Mouse (Mus musculus): ENCODE results near the gene Spata20. TPM values are rescaled to one million over a fixed set of nuclear protein-coding genes. Genes with fewer than 3 reads are reported as not detected.

Spata20 gene
- polyA plus RNA-seq, 1 experiment from 2014 or later = not detected

DNA sequence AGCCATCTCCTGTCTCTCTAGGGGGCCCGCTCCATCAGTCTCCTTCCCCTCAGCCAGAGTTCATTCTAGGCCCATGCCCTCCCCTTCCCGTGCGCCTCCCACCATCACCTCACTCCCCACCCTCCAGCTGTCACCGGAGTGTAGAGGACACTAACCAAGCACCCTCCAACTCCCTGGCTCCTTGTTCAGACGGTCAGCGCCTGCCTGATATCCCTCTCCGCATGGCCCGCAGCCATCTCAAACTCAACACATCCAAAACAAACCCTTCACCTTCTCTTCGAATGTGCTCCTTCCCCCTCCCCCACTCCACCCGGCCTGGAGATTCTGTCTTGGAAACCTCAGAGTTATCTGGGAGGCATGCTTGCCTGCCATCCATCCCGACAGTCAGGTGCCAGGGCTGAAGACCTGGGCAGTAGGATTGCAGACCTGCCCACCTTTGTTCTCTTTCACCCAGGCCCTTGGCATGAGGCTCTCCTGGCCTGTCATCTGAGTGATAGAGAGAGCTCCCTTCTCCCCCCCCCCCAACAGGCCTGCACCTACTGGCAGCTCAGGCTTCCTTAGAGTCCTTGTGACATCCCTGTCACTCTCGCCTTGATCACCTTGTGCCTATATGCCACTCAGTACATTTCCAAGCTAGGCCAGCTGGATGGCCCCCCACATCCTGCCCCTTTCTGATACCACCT lies 34.7 kb downstream of the Spata20 start:
- peaks cover 36% of the 10 kb centered on the region for H3K27me3 ChIP-seq (replicated peaks)
- H3K4me2 ChIP-seq = peak overlapping the region; percentile 35
- ATAC-seq (ENCODE audit: insufficient number of reproducible peaks, low FRiP score) = peak; percentile 76
- H3K36me3 ChIP-seq = no peaks in the 10 kb centered on the region
- no peaks in the 10 kb centered on the region for H3K9me3 ChIP-seq (replicated peaks)
- WGBS = 15% methylated on average over 12 of the region's 12 CpGs
- no peak overlapping the region for H3K4me3 ChIP-seq
- peak overlapping the region; percentile 83 for H3K27ac ChIP-seq (ENCODE audit: poor library complexity, severe bottlenecking)
- H3K9ac ChIP-seq = no peak overlapping the region
- peaks cover 44% of the 10 kb centered on the region for H3K4me1 ChIP-seq (replicated peaks)

DNA sequence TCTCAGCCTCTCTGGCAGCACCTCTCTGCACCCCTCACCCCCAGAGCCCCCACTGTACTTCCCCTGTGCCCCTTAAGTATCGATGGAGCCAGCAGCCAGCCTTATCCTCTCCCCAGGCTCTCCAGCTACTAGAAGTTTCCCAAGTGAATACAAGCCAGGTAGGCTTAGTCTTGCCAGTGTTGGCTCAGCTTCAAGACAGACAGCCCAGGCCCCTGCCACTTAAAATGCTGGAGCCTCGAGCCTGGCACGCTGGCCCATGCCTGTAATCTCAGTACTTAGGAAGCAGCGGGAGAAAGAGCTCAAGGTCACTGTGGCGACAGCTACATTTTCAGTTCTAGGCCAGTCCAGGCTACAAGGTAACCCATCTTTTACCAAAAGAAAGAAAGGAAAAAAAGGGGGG lies 36.1 kb downstream of the Spata20 start:
- Histone ChIP-seq H3K27me3 (replicated peaks) (peaks cover 31% of the 10 kb centered on the region), H3K4me3 (no peak overlapping the region), H3K36me3 (no peaks in the 10 kb centered on the region), H3K9ac (no peak overlapping the region), H3K9me3 (replicated peaks) (no peaks in the 10 kb centered on the region), H3K4me1 (replicated peaks) (peaks cover 44% of the 10 kb centered on the region), H3K4me2 (peak overlapping the region; percentile 2; the same call in 1 of the 2 replicates), H3K27ac (ENCODE audit: poor library complexity, severe bottlenecking) (peak overlapping the region; percentile 83)
- WGBS = 37% methylated on average over 5 of the region's 5 CpGs
- no peak for ATAC-seq (ENCODE audit: insufficient number of reproducible peaks, low FRiP score)

DNA sequence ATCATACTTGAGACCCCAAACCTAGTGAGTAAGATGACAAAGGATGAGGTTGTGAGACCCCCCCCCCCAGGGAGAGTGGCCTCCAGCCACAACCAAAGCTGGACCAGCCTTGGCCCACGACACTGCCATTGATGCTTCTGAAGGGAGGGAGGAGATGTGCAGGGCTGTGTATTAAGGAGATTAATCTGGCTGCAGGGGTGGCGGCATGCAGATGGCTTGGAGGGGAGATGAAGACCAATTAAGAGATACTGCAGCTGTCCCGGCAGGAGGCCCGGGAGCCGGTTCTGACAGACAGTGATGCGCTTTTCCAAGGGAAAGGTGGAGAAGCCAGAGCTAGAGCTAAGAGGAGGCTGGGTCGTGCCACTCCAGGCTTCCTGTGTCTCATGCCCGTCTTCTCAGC lies 36.7 kb downstream of the Spata20 start:
- ATAC-seq (ENCODE audit: insufficient number of reproducible peaks, low FRiP score) = no peak
- Histone ChIP-seq H3K4me3 (no peak overlapping the region), H3K36me3 (no peaks in the 10 kb centered on the region), H3K4me1 (replicated peaks) (peaks cover 49% of the 10 kb centered on the region), H3K27ac (ENCODE audit: poor library complexity, severe bottlenecking) (peak overlapping the region; percentile 83), H3K4me2 (no peak overlapping the region), H3K9me3 (replicated peaks) (no peaks in the 10 kb centered on the region), H3K9ac (no peak overlapping the region), H3K27me3 (replicated peaks) (peaks cover 31% of the 10 kb centered on the region)
- 50% methylated on average over 8 of the region's 8 CpGs for whole genome bisulfite sequencing

DNA sequence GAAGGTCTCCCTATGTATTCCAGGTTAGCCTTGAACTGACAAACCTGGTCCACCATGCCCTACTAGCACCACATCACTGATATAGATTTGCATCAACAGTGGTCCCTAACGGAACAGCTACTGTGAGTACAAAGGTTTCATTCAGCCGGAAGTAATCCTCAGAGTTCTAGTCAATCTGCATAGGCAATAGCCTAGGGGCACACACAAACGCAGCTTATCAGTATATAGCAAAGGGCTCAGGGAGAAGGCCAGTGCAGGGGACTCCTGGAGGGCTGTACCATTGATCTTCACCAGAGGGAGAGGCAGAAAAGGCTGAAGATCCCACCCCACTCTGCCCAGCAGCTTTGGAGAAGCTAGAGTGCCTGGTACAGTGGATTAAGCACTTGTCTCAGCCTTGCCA lies 39.0 kb downstream of the Spata20 start:
- no peak overlapping the region for H3K27ac ChIP-seq (ENCODE audit: poor library complexity, severe bottlenecking)
- no peak overlapping the region for H3K4me2 ChIP-seq
- no peaks in the 10 kb centered on the region for H3K9me3 ChIP-seq (replicated peaks)
- H3K27me3 ChIP-seq (replicated peaks) = peaks cover 36% of the 10 kb centered on the region; the same call in 1 of the 2 replicates
- ATAC-seq (ENCODE audit: insufficient number of reproducible peaks, low FRiP score) = no peak
- peaks cover 51% of the 10 kb centered on the region for H3K4me1 ChIP-seq (replicated peaks)
- no peaks in the 10 kb centered on the region for H3K36me3 ChIP-seq
- no peak overlapping the region for H3K9ac ChIP-seq
- no peak overlapping the region for H3K4me3 ChIP-seq
- 32% methylated on average over 3 of the region's 3 CpGs for WGBS

DNA sequence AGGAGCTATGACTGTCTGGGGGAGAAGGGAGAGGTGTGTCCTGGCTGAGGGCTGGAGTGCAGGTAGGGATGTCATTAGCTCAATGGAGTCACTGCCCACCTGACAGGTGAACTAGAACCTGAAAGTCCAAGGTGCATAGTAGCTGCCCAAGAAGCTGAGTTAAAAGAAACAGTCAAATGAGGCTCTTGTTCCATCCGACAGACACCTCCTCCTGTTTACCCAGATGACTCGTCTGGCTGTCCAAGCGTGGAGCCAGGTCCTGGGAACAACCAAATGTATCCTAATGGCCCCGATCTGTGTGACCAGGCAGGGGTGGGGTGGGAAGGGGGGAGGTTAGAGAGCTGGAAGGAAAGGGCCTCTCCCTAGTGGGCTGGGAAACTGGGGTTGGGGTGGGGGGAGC lies 40.7 kb downstream of the Spata20 start:
- no peak for ATAC-seq (ENCODE audit: insufficient number of reproducible peaks, low FRiP score)
- Histone ChIP-seq H3K4me3 (no peak overlapping the region), H3K9me3 (replicated peaks) (no peaks in the 10 kb centered on the region), H3K27ac (ENCODE audit: poor library complexity, severe bottlenecking) (no peak overlapping the region), H3K36me3 (no peaks in the 10 kb centered on the region), H3K4me2 (no peak overlapping the region), H3K27me3 (replicated peaks) (peaks cover 36% of the 10 kb centered on the region; the same call in 1 of the 2 replicates), H3K9ac (no peak overlapping the region), H3K4me1 (replicated peaks) (peaks cover 49% of the 10 kb centered on the region)
- 60% methylated on average over 4 of the region's 4 CpGs for WGBS

DNA sequence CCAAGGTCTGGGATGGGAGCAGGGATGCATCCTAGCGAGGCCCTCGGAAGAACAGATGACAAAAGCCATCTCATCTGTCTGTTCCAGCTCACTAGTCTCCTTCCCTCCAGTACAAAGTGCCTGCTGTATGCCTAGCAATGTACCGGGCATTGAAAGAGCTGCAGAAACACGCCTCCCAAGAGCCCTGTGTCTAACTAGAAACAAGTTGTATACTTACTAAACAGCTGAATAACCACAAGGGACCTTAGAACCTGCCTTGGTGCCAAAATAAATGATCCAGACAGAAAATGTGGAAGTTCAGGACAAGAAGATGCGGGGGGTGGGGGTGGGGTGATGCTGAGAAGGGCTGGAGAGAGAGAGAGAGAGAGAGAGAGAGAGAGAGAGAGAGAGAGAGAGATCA lies 41.1 kb downstream of the Spata20 start:
- no peak overlapping the region for H3K27ac ChIP-seq (ENCODE audit: poor library complexity, severe bottlenecking)
- H3K9ac ChIP-seq = no peak overlapping the region
- ATAC-seq (ENCODE audit: insufficient number of reproducible peaks, low FRiP score) = no peak
- H3K4me3 ChIP-seq = no peak overlapping the region
- no peaks in the 10 kb centered on the region for H3K36me3 ChIP-seq
- peaks cover 37% of the 10 kb centered on the region for H3K27me3 ChIP-seq (replicated peaks)
- H3K4me2 ChIP-seq = no peak overlapping the region
- H3K4me1 ChIP-seq (replicated peaks) = peaks cover 45% of the 10 kb centered on the region
- 75% methylated on average over 5 of the region's 5 CpGs for WGBS
- H3K9me3 ChIP-seq (replicated peaks) = no peaks in the 10 kb centered on the region

DNA sequence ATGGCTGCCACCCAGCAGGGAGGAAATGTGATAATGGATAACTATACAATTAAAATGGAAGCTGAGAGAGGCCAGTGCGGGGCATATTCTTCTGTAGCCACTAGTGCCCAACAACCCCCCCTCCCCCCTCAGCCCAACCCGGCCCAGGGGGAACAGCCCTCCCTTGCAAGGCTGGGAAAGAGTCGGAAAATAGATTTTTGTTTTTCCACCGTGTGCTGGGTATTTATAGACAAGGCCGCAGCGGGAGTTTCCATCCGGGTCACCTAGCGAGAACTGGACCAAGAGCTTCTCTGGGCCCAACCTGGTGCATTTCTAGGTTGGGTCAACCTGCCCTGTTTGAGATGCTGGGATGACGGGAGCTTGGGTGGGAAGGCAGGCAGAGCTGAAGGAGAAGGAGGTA lies 44.2 kb downstream of the Spata20 start:
- H3K9ac ChIP-seq = no peak overlapping the region
- H3K36me3 ChIP-seq = no peaks in the 10 kb centered on the region
- peak overlapping the region; percentile 52; the same call in 1 of the 2 replicates for H3K27ac ChIP-seq (ENCODE audit: poor library complexity, severe bottlenecking)
- H3K4me3 ChIP-seq = no peak overlapping the region
- WGBS = 61% methylated on average over 9 of the region's 9 CpGs
- no peak overlapping the region for H3K4me2 ChIP-seq
- ATAC-seq (ENCODE audit: insufficient number of reproducible peaks, low FRiP score) = no peak
- H3K4me1 ChIP-seq (replicated peaks) = peaks cover 28% of the 10 kb centered on the region
- H3K9me3 ChIP-seq (replicated peaks) = no peaks in the 10 kb centered on the region
- peaks cover 48% of the 10 kb centered on the region for H3K27me3 ChIP-seq (replicated peaks)

DNA sequence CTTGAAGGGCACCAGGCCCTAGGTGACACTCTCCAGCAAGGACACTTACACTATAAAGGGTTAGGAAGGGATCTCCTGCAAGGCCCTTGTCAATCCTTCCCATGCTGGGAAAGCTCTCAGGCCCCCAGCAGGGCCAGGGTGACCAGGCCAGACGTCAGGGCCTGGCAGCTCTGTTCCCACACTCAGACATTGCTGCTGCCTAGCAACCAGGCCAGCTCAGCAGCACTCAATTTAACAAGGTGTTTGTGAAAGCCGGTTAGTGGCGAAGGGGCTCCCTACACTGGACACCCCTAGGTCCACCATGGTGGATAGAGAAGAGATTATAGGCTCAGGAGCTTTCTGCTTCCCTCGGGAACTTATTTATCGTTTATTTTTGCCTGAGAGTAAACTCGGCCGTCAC lies 44.9 kb downstream of the Spata20 start:
- WGBS = 40% methylated on average over 7 of the region's 7 CpGs
- Histone ChIP-seq H3K36me3 (no peaks in the 10 kb centered on the region), H3K27ac (ENCODE audit: poor library complexity, severe bottlenecking) (peak overlapping the region; percentile 52; the same call in 1 of the 2 replicates), H3K9me3 (replicated peaks) (no peaks in the 10 kb centered on the region), H3K4me3 (no peak overlapping the region), H3K4me2 (0 out of 2 replicates have a peak overlapping the region, but pooled peaks have one; percentile 2), H3K27me3 (replicated peaks) (peaks cover 44% of the 10 kb centered on the region), H3K4me1 (replicated peaks) (peaks cover 28% of the 10 kb centered on the region), H3K9ac (no peak overlapping the region)
- ATAC-seq (ENCODE audit: insufficient number of reproducible peaks, low FRiP score) = peak; percentile 34; the same call in 1 of the 2 replicates

DNA sequence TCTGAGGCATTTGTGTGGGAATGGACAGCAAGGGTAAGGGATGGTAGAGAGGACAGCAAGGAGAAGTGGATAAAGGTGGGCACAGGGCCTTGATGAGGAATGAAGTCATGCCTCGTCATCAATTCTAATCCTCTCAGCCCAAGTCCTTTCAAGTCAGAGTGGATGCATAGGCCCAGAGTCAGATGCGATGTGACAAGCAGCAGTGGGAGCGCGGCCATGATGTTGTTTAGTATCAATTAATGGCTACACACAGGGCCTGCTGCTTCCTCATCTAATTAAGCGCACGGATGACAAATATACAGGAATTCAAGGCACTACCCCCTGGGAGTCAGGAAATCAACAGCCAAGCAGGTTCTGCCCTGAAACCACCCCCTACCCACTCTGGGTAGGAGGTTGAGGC lies 45.6 kb downstream of the Spata20 start:
- H3K9ac ChIP-seq = no peak overlapping the region
- peaks cover 37% of the 10 kb centered on the region for H3K27me3 ChIP-seq (replicated peaks)
- no peak for ATAC-seq (ENCODE audit: insufficient number of reproducible peaks, low FRiP score)
- no peak overlapping the region for H3K4me3 ChIP-seq
- peaks cover 28% of the 10 kb centered on the region for H3K4me1 ChIP-seq (replicated peaks)
- H3K9me3 ChIP-seq (replicated peaks) = no peaks in the 10 kb centered on the region
- H3K36me3 ChIP-seq = no peaks in the 10 kb centered on the region
- H3K4me2 ChIP-seq = no peak overlapping the region
- WGBS = 89% methylated on average over 6 of the region's 6 CpGs
- H3K27ac ChIP-seq (ENCODE audit: poor library complexity, severe bottlenecking) = no peak overlapping the region

DNA sequence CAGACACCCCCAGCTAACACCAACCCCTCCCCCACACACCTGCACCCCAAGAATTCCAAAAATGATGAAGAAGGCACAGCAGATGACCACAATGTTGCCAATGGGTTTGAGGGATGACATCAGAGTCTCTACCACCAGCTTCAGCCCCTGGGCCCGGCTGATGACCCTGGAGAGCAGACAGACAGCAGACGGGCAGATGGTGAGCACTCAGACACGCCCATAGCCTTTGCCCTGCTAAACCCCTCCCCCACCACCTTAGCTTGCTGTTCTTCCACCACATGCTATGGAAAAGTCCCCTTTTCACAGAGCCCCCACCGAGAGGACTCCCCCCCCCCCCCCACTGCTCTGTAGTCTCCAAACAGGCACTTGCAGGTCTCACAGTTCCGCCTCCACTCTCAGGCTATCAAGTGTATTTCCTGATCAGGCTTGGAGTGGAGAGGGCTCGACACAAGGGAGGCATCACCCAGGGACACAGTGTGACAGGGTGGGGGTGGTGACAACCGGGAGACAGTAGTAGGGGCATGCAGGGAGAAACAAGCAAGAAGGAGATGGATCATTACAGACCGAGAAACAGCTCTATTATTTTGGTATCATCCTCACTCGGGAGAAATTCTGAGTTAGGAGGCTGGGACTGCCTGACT lies 56.8 kb downstream of the Spata20 start:
- H3K27me3 ChIP-seq (replicated peaks) = peaks cover 55% of the 10 kb centered on the region
- peak overlapping the region; percentile 67 for H3K27ac ChIP-seq (ENCODE audit: poor library complexity, severe bottlenecking)
- ATAC-seq (ENCODE audit: insufficient number of reproducible peaks, low FRiP score) = no peak
- 14% methylated on average over 9 of the region's 9 CpGs for WGBS
- no peaks in the 10 kb centered on the region for H3K36me3 ChIP-seq
- H3K4me1 ChIP-seq (replicated peaks) = peaks cover 55% of the 10 kb centered on the region
- no peak overlapping the region for H3K4me3 ChIP-seq
- H3K9me3 ChIP-seq (replicated peaks) = no peaks in the 10 kb centered on the region
- peak overlapping the region; percentile 44 for H3K4me2 ChIP-seq
- no peak overlapping the region for H3K9ac ChIP-seq
